ENCODE assay signal across 8 mouse cellular contexts in genomic region chr15:103503660-103504059, GRCm38 (mm10). TPM values are rescaled to one million over a fixed set of nuclear protein-coding genes. Genes with fewer than 3 reads are reported as not detected.
DNase-seq lines count a peak whose midpoint lies in the region; ATAC-seq and TF ChIP-seq lines count a peak whose summit lies in the region.
"Had no signal": no experiment of that assay in that cellular context is flagged by ENCODE, and none has a peak within 500 bp of the region (broad histone marks: within the 10 kb centered on the region; RNA-seq: fewer than 3 reads in every experiment).

No protein-coding gene starts in this region.

- no peaks in the 10 kb centered on the region for H3K36me3 ChIP-seq in lung, embryonic 14.5 days (ENCODE audit: insufficient read depth)
- H3K36me3 ChIP-seq in embryonic facial prominence, embryonic 11.5 days (replicated peaks; ENCODE audit: control insufficient read depth, insufficient read depth, low read depth, low read length): no peaks in the 10 kb centered on the region
- no peaks in the 10 kb centered on the region for H3K36me3 ChIP-seq in hindbrain, embryonic 16.5 days (ENCODE audit: control insufficient read depth, insufficient read depth, low read length)

- no peak overlapping the region for H3K9ac ChIP-seq in lung, embryonic 14.5 days
- no peak overlapping the region for H3K9ac ChIP-seq in embryonic facial prominence, embryonic 11.5 days (replicated peaks; ENCODE audit: low read length)
- H3K9ac ChIP-seq in hindbrain, embryonic 16.5 days (ENCODE audit: low read depth, low read length): peak overlapping the region; percentile 91

- H3K4me1 ChIP-seq in lung, embryonic 14.5 days (ENCODE audit: insufficient read depth): no peaks in the 10 kb centered on the region
- no peaks in the 10 kb centered on the region for H3K4me1 ChIP-seq in embryonic facial prominence, embryonic 11.5 days (ENCODE audit: control insufficient read depth, insufficient read depth, low read length)
- peaks cover 24% of the 10 kb centered on the region for H3K4me1 ChIP-seq in hindbrain, embryonic 16.5 days (ENCODE audit: control insufficient read depth, insufficient read depth, low read depth, low read length)

- DNase-seq in lung, embryonic 14.5 days: no peak
- DNase-seq in lung, adult 18-20 months: no peak
- DNase-seq in embryonic facial prominence, embryonic 11.5 days (ENCODE audit: low spot score): no peak
- peak; percentile 18 for DNase-seq in naive thymus-derived CD4-positive, alpha-beta T cell, adult 2 months (ENCODE audit: low read depth)
- no peak for DNase-seq in thymus, postnatal 36 days
- DNase-seq in urinary bladder, postnatal 36 days (ENCODE audit: low spot score in 2 of 2): no peak

- H3K27me3 ChIP-seq in lung, embryonic 14.5 days (ENCODE audit: insufficient read depth, low read length): peaks cover 29% of the 10 kb centered on the region
- peaks cover 10% of the 10 kb centered on the region for H3K27me3 ChIP-seq in embryonic facial prominence, embryonic 11.5 days (ENCODE audit: control insufficient read depth, insufficient read depth, low read length)
- no peaks in the 10 kb centered on the region for H3K27me3 ChIP-seq in hindbrain, embryonic 16.5 days (replicated peaks; ENCODE audit: control insufficient read depth, insufficient read depth, low read length)

- H3K4me2 ChIP-seq in lung, embryonic 14.5 days: peak overlapping the region; percentile 99
- H3K4me2 ChIP-seq in embryonic facial prominence, embryonic 11.5 days (ENCODE audit: low read depth, low read length): peak overlapping the region; percentile 99
- H3K4me2 ChIP-seq in hindbrain, embryonic 16.5 days (ENCODE audit: low read length): peak overlapping the region; percentile 90

- no peak overlapping the region for H3K27ac ChIP-seq in lung, embryonic 14.5 days (ENCODE audit: low read depth)
- H3K27ac ChIP-seq in embryonic facial prominence, embryonic 11.5 days (replicated peaks; ENCODE audit: low read depth, low read length): no peak overlapping the region
- peak overlapping the region; percentile 87 for H3K27ac ChIP-seq in hindbrain, embryonic 16.5 days (ENCODE audit: low read depth, low read length)
- H3K27ac ChIP-seq: macrophage had no signal

- no peaks in the 10 kb centered on the region for H3K9me3 ChIP-seq in lung, embryonic 14.5 days (ENCODE audit: low read depth, low read length)
- no peaks in the 10 kb centered on the region for H3K9me3 ChIP-seq in embryonic facial prominence, embryonic 11.5 days (replicated peaks; ENCODE audit: control insufficient read depth, low read length)
- H3K9me3 ChIP-seq in hindbrain, embryonic 16.5 days (ENCODE audit: control insufficient read depth, low read length): no peaks in the 10 kb centered on the region

- 37% methylated on average over 12 of the region's 12 CpGs for WGBS in lung, embryonic 14.5 days
- WGBS in embryonic facial prominence, embryonic 11.5 days: 46% methylated on average over 12 of the region's 12 CpGs
- 26% methylated on average over 12 of the region's 12 CpGs for WGBS in hindbrain, embryonic 16.5 days

- ATAC-seq in lung, embryonic 14.5 days (ENCODE audit: insufficient read depth): peak; percentile 1; the same call in 1 of the 2 replicates
- peak; percentile 17 for ATAC-seq in embryonic facial prominence, embryonic 11.5 days (replicated peaks; ENCODE audit: insufficient number of reproducible peaks, low FRiP score, low TSS enrichment, low read depth)
- ATAC-seq in hindbrain, embryonic 16.5 days: peak; percentile 41

- H3K4me3 ChIP-seq in lung, embryonic 14.5 days (ENCODE audit: low read depth, low read length): peak overlapping the region; percentile 52
- H3K4me3 ChIP-seq in embryonic facial prominence, embryonic 11.5 days (ENCODE audit: low read depth, low read length): peak overlapping the region; percentile 61
- H3K4me3 ChIP-seq in hindbrain, embryonic 16.5 days (ENCODE audit: low read length): peak overlapping the region; percentile 80

- no peak for TF ChIP-seq CTCF in lung, embryonic 14.5 days (IDR thresholded peaks at IDR 0.05; ENCODE audit: low read depth)

RNA-seq across cellular contexts. Expression of gene Pde1b, which starts 0.8 kb away (rescaled TPM):
- polyA plus RNA-seq in lung, embryonic 14.5 days (2014; fragmentation: Nextera tagmentation; extraction: Ambion mirVana): 1.8 and 2.5 TPM in 2 replicates
- polyA plus RNA-seq in embryonic facial prominence, embryonic 11.5 days (2014; fragmentation: Nextera tagmentation; extraction: Ambion mirVana): 6.6 and 8.4 TPM in 2 replicates
- polyA plus RNA-seq in hindbrain, embryonic 16.5 days (2015; fragmentation: Nextera tagmentation; extraction: Ambion mirVana): 89.3 and 91.0 TPM in 2 replicates

RNA-seq across cellular contexts. Expression of gene Ppp1r1a, which starts 34.1 kb away (rescaled TPM):
- 6.3 and 6.9 TPM in 2 replicates for polyA plus RNA-seq in lung, embryonic 14.5 days (2014; fragmentation: Nextera tagmentation; extraction: Ambion mirVana)
- 17.6 and 21.6 TPM in 2 replicates for polyA plus RNA-seq in embryonic facial prominence, embryonic 11.5 days (2014; fragmentation: Nextera tagmentation; extraction: Ambion mirVana)
- polyA plus RNA-seq in hindbrain, embryonic 16.5 days (2015; fragmentation: Nextera tagmentation; extraction: Ambion mirVana): 143 and 161 TPM in 2 replicates

RNA-seq across cellular contexts. Expression of gene Nckap1l, which starts 50.1 kb away (rescaled TPM):
- 2.6 and 2.8 TPM in 2 replicates for polyA plus RNA-seq in lung, embryonic 14.5 days (2014; fragmentation: Nextera tagmentation; extraction: Ambion mirVana)
- 2.0 and 2.1 TPM in 2 replicates for polyA plus RNA-seq in embryonic facial prominence, embryonic 11.5 days (2014; fragmentation: Nextera tagmentation; extraction: Ambion mirVana)
- polyA plus RNA-seq in hindbrain, embryonic 16.5 days (2015; fragmentation: Nextera tagmentation; extraction: Ambion mirVana): 1.7 and 1.9 TPM in 2 replicates

RNA-seq across cellular contexts. Expression of gene Gtsf2, which starts 55.4 kb away (rescaled TPM):
- polyA plus RNA-seq in lung, embryonic 14.5 days (2014; fragmentation: Nextera tagmentation; extraction: Ambion mirVana): not detected in 2 replicates
- not detected in 2 replicates for polyA plus RNA-seq in embryonic facial prominence, embryonic 11.5 days (2014; fragmentation: Nextera tagmentation; extraction: Ambion mirVana)
- polyA plus RNA-seq in hindbrain, embryonic 16.5 days (2015; fragmentation: Nextera tagmentation; extraction: Ambion mirVana): 0.45 and 1.0 TPM in 2 replicates
- polyA plus RNA-seq: macrophage had no signal
